Mouse (Mus musculus): ENCODE data around the gene Prkcz. TPM values are rescaled to one million over a fixed set of nuclear protein-coding genes. Genes with fewer than 3 reads are reported as not detected.

Gene Prkcz
- total RNA-seq, 2 experiments from 2014 or later: 123 to 138 TPM

DNA sequence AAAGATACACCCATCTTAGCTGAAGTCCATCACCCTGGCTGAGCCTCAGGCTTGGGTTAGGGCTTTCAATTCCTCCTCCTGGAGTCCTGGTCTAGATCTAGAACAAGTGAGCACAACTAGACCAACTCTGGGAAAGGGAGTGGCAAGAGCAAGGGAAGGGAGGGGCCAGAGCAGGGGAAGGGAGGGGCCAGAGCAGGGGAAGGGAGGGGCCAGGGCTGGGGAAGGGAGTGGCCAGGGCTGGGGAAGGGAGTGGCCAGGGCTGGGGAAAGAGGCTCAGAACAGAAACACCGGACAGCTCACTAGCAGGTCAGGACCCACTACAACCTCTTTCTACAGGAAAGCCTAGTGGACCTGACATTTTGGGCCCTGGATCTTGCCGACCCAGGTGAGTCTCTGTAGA is 42.9 kb downstream of the Prkcz start:
- DNase-seq (ENCODE audit: low spot score in 2 of 2): no peak

DNA sequence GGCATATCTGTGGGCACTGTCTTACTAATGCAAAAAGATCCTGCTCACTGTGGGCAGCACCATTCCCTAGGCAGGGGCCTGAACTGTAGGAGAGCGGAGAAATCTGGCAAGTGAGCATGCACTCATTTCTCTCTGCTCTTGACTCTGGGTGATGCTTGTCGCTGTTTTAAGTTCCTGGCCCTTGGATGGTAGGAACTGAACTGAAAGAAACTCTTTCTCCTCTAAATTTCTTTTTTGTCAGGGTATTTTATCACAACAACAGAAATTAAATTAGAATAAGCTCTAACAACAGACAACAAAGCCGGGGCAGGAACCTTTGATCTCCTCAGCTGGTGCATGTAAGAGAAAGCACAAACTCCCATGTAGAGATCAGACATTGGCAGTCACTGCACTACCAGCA is 46.1 kb downstream of the Prkcz start:
- DNase-seq (ENCODE audit: low spot score in 2 of 2): no peak

GRCm38 (mm10) chr4:155308679-155309078 is 52.5 kb downstream of the Prkcz start:
- no peak for DNase-seq (ENCODE audit: low spot score in 2 of 2)

GRCm38 (mm10) chr4:155308068-155308467 is 53.1 kb downstream of the Prkcz start:
- DNase-seq (ENCODE audit: low spot score in 2 of 2): peak; percentile 92 to 93

DNA sequence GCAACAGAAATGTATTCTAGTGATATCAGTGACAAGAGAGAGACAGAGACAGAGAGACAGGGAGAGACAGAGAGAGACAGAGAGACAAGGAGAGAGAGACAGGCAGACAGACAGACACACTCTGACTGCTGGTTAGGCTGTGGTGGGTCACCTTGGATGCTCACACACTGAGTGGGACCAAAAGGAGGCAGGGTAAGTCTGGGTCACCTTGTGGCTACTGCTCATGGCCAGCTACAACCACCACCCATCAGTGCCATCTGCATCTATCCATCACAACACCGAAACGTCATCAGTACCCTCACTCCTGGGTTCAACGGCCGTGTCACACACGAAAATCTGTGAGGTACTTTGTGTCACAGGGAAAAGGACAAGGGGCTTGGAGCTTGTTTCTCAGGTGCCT is 53.6 kb downstream of the Prkcz start:
- no peak for DNase-seq (ENCODE audit: low spot score in 2 of 2)

- DNase-seq (ENCODE audit: low spot score in 2 of 2): no peak
These were observed 54.6 kb downstream of the Prkcz start for GRCm38 (mm10) chr4:155306356-155307242.

DNA sequence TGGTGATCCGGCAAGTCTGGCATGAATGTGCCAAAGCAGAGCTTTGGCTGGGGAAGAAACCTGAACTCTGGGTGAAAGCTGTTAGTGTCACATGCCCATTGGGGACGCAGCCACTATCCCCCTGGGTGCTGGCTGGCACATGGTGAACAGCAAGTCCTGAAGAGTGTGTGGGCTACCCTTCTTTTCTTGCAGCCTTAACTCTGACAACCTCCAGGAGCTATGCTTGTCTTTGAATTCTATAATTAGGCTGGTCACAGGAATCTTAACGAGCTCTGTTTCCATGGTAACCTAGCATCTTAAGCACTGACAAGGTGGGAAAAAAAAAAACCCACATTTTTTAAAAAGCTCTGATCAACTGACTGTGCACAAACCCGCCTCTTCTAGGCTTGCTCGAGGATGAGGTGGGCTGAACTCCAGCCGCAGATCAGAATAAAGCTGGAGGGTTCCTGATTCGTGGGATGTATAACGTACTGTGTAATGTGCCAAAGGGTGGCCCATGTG is 55.6 kb downstream of the Prkcz start:
- DNase-seq (ENCODE audit: low spot score in 2 of 2): no peak

DNA sequence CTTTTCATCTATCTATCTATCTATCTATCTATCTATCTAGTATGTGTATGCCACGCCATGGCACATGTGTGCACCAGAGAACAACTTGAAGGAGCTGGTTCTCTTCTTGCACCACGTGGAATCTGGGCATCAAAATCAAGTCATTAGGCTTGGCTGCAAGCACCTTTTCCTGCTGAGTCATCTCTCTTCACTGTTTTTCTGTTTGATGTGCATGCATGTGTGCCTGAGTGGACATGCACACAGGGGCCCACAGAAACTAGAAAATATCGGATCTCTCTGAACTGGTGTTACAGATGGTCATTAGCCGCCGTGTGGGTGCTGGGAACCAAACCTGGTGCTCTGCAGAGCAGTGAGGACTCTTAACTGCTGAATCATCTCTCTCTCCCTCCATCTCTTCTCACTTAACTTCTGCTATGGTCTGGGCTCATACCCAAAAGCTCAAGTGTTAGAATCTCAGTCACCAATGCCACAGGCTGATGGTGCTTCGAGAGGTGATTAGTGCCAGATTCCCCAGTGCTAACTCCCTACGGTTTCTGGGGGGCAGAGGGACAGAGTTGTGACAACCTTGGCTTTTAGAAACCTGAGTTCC is 56.6 kb downstream of the Prkcz start:
- no peak for DNase-seq (ENCODE audit: low spot score in 2 of 2)

GRCm38 (mm10) chr4:155301965-155302364 is 59.2 kb downstream of the Prkcz start:
- DNase-seq (ENCODE audit: low spot score in 2 of 2): no peak

GRCm38 (mm10) chr4:155301098-155301447 is 60.1 kb downstream of the Prkcz start:
- no peak for DNase-seq (ENCODE audit: low spot score in 2 of 2)

- no peak for DNase-seq (ENCODE audit: low spot score in 2 of 2)
These were observed 60.6 kb downstream of the Prkcz start for GRCm38 (mm10) chr4:155300421-155301097.

- DNase-seq (ENCODE audit: low spot score in 2 of 2): no peak
These were observed 62.3 kb downstream of the Prkcz start for GRCm38 (mm10) chr4:155298826-155299225.

DNA sequence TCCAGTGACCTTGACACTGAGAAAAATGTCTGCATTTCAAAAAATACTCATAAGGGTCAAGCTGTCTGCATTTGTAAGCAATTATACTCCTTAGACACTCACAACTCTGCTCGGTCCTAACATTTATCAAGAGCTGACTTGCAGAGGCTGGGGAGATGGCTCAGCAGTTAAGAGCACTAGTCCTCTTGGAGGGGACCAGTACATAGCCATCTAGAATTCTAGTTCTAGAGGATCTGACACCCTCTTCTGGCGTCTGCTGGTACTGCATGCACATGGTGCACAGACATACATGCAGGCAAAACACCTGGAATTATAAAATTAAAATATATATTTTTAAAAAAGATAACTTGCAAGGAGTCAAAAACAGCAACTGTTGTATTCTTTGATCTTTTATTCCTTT is 64.1 kb downstream of the Prkcz start:
- DNase-seq (ENCODE audit: low spot score in 2 of 2): peak in 1 of 2 experiments; percentile 59

- DNase-seq (ENCODE audit: low spot score in 2 of 2): peak in 1 of 2 experiments; percentile 51
These were observed 65.2 kb downstream of the Prkcz start for GRCm38 (mm10) chr4:155295996-155296395.

DNA sequence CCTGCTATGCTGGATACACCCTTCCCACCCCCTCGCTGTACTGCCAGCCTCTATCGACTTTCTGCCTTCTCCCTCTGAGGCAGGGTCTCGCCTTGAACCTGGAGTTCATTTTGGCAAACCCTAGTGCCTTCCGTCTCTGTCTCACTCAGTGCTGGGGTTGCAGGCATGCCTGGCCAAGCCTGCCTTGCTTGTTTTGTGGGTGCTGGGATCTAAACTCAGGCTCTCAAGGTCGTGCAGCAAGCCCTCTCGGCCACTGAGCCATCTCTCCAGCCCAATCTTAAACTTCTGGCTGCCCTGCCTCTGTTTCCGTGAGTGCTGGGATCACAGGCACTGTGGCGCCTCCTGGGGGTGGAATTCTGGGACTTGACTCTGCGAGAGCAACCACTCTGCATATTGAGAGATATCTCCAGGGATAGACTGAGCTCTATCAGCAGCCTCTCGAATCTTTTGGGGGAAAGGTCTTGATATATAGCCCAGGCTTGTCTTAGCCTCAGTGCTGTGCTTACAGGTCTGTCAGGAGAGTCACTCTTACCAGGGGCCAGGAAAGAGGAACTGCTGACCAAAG is 66.1 kb downstream of the Prkcz start:
- DNase-seq (ENCODE audit: low spot score in 2 of 2): peak in 1 of 2 experiments; percentile 53

DNA sequence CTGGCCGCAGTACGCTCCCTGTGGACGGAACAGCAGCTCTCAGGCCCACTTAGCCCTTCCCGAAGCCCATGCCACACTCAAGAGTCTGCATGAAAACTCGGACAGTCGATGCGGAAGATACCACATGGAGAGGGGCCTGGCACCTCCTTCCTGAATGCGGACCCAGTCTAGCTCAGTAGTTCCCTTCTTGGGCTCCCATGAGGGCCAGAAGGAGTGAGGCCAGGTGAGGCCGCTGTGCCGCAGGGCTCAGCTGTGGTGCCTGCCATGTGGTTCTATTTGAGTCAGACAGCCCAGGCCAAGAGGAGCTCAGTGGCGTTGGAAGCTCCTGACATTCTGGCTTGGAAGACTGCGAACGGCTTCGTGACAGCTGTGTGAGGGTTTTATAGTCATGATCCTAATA is 66.8 kb downstream of the Prkcz start:
- no peak for DNase-seq (ENCODE audit: low spot score in 2 of 2)

DNA sequence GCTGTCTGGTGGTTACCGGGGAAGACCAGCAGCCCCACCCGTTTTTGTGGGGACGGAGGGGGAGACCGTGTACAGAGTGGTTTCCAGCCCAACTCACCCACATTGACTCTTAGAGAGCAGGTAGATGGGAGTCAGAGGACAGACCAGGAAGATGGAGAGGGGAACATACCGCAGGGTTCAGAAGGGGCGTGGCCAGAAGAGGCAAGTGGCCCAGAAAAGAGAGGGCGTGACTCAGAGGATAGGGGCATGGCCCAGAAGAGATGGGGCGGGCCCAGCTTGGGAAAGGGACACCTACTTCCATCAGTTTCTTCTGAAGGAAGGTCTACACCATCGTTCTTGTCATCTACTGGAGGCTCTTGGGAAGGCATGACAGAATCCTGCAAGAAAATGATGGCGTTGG is 68.3 kb downstream of the Prkcz start:
- DNase-seq (ENCODE audit: low spot score in 2 of 2): no peak

DNA sequence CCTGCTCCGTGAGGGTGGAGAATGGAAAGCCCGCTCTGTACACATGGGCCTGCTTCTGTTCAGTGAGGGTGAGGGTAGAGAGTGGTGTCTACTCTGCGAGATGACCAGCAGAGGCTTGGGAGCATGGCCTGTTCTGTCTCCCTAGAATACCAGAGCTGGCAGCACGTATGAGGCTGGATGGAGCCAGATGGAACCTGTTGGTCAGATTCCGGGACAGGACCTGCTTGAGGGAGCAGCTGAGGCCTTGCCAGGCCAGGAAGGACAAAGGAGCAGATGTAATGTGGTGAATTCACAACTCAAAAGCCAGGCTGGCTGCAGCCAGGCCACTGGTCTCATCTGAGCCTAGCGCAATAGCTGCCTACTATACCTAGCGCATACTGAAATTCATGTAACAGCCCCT is 71.1 kb downstream of the Prkcz start:
- DNase-seq (ENCODE audit: low spot score in 2 of 2): no peak

DNA sequence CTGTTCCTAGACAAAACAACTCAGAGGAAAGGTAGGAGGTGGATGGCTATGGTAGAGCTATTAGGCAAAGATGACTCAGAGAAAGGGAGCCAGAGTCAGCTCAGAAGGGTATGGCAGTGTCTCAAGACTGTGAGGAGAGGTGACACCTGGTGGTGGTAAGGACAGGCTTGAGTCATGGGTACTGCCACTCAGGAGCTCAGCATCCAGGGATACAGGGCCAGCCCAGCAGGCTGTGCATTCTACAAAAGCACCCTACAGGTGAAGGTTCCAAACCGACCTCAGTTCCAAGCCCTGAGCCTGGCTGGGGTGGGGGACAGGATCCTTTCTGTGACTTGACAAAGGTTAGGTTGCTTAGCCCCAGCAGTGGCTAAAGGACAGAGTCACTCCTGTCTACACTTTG is 72.6 kb downstream of the Prkcz start:
- DNase-seq (ENCODE audit: low spot score in 2 of 2): no peak

- DNase-seq (ENCODE audit: low spot score in 2 of 2): no peak
These were observed 73.4 kb downstream of the Prkcz start for GRCm38 (mm10) chr4:155287713-155288112.

GRCm38 (mm10) chr4:155286090-155286489 is 75.1 kb downstream of the Prkcz start:
- no peak for DNase-seq (ENCODE audit: low spot score in 2 of 2)

All from layer of hippocampus, postnatal 10 days (tissue).